Mouse (Mus musculus) kidney, postnatal 36 days (tissue): ENCODE results near the gene Ogfod3.

Source experiments
- DNase-seq, 2 experiments: peaks; one replicate each; pipeline ENCODE4 v3.0.0; 2021 to 2022; ENCODE audit warnings: mixed read lengths in 2 of 2

Gene Ogfod3

DNA sequence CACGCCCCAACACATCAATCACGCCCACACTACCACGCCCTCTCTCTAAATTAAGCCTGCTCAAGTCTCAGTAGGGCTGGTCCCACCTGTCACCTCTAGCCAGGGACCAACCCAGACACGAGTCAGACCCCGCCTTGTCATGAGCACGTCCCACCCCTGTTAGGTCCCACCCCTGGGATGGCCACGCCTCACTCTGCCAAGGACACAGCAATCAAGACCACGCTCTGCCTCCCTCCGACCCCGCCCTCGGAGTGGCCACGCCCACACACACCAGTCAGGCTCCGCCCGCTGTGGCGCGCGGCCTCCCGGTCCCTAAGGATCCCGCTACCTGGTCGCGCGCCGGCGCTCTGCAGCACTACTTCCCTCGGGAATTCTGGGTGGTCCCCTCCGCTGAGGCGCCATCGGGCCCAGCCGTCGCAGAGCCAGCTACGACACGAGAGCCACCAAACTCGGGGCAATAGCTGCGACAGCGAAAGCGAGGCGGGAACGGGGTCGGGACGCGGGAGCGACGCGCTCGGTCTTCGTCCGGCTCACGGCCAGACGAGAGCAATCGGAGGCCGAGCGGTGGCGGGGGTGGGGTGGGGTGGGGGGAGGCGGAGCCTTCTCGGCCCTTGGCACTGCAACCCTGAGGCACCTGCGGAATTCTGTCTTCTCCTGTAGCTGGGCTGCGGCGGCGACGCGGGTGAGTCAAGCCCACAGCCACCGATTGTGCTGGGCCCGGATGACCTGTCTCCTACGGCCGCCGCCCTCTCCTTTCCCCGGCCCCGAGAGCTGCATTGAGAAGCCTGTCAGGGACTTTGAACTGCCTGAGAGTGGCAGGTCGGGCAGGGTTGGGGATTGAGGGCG, at the start of gene Ogfod3, which contains the start of gene Hexdc:
Ogfod3 (minus strand) TSS at position 551 of the 846 bp plus-strand sequence.
Hexdc (plus strand) TSS at position 273 of the 846 bp plus-strand sequence.
- peak; percentile 97 to 99 for DNase-seq

GRCm38 (mm10) chr11:121250196-121250595, 45.7 kb upstream of the Ogfod3 start:
- no peak for DNase-seq

GRCm38 (mm10) chr11:121239669-121240068, 35.2 kb upstream of the Ogfod3 start:
- DNase-seq = no peak

- DNase-seq = peak; percentile 57 to 69
These were observed 33.0 kb upstream of the Ogfod3 start for GRCm38 (mm10) chr11:121237345-121238128.

DNA sequence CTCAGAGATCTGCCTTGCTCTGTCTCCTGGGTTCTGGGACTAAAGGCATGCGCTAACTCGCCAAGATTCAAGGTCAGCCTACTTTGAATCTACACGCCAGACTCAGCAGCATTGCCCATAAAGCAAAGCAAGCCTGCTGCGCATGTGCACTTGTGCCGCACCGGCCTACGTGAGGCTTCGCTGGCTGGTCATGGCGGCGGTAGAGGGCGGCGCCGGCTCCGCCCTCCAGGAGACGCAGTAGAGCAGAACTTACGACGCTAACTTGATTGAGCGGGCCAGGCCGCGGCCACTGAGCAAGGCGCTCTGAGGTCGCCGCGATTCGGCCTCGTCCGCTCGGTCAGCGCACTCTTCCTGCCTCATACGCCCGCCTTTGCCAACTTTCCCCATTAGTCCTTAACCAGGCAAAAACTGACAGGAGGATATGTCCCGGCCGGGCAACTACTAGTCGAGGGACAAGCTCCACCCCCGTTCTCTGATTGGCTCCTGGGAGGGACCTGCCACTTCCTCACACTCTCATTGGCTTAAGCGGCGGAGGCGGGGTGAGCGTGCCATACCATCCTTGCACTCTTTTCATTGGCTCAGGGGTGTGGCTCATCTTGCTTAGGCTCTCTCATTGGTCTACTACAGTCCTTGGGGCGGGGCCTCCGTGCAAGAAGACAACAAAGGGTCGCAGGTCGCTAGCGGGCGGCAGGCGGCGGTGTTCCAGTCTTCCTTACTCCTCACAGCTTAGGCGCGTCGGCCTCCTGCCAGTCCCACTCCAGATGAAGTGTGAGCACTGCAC, 32.2 kb upstream of the Ogfod3 start, which contains the start of gene Narf:
Narf (plus strand) TSS at position 690 of the 781 bp plus-strand sequence.
- DNase-seq = peak; percentile 99 to 100

DNA sequence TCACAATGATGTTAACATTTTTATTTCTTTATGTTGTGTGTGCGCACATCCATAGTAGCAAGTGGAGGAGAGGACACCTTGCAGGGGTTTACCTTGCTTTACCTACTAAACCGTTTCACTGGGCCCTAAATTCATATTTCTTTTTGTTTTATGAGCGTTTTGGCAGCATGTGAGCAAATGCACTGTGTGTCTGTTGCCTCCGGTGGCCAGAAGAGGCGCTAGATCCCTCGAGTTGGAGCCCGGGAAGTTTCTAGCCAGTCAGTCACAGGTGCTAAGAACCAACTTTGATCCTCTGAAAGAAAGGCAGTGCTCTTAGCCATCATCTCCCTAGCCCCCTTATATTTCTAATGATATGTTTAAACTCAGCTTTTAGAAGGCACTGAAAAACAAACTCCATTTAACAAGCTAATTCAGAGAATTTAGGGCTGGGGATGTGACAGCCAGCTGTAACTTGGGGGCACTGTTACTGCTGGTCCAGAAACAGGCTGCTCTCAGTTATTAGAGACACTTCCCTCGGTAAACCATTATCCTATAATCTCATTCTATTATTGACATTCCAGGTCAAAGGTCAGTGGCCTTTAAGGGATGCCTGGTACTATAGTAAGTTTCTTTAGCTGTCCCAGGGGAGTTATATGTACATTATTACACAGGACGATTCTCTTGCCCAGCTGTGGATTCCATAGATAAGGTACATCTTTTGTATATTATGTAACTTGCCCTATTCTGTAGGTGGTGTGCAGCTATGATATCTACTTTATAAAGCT, 31.1 kb upstream of the Ogfod3 start:
- DNase-seq = peak; percentile 29 to 73

DNA sequence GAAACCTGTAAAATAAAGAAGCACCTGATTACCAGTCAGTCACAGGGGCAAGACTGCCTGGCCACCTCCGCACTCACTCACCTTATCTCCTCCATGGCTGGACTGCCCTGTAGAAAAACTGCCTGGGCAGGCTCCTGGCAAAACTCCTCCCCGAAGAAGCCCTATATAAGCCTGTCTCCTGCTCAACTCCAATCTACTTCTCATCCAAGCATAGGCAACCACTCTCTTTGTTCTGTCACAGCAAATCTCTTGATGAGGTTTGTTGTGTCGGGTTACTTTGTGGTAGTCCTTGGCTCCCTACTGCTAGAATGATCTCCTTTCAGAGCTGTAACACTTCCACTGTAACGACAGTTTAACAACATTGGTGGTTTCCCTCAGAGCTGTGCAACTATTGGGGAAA, 28.2 kb upstream of the Ogfod3 start:
- DNase-seq = no peak

DNA sequence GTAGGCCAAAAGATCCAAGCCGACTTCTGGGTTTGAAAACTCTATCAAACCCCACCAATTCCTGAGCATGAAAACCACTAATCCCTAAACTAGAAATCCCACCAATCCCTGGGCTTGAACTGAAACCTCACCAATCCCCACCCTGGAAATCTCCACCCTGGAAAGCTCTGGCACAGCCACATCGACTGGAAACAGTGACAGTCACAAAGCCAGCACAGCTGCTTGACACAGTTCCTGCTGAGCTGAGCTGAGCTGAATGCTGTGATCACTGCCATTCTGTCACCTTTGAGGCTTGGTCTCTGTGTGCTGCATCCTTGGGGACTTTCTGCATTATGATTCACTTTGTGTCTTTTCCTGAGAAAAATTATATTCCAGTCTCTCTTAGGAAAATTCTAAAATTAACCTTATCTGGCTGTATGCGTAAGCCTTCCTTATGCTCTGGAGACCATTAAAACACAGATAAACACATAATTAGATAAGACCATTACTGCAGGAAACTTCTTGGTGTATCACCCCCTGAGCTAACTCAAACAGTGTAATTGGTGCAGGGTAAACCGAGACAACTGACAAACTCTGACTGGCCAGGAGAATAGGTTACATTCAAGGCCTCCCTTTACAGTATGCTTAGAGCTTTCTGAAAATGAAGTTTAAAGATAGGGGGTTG, 27.2 kb upstream of the Ogfod3 start:
- DNase-seq = peak in 1 of 2 experiments; percentile 29

DNA sequence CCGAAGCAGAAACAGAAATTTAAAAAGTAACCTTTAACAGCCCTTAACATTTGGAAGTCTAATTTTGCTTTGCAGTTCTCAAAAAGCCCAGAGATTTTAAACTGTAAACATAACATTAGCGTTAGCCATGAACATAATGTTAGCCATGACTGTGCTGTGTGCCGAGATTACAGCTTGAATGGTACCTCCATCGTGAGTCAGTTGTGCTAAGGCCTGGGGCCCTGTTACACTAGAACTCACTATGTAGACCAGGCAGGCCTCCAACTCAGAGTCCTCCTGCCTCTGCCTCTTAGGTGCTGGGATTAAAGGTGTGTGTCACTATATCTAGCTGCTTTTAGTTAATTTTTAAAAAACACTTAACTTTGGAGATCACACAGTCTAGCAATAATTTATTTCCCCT, 26.7 kb upstream of the Ogfod3 start:
- peak; percentile 69 to 70 for DNase-seq

GRCm38 (mm10) chr11:121229018-121229439, 24.5 kb upstream of the Ogfod3 start, which contains the start of gene Cybc1:
Gene Cybc1 (minus strand): TSS chr11:121229322.
- DNase-seq = peak; percentile 86 to 89

GRCm38 (mm10) chr11:121228129-121229017, 23.9 kb upstream of the Ogfod3 start:
- DNase-seq = no peak

GRCm38 (mm10) chr11:121221321-121222010, 17.0 kb upstream of the Ogfod3 start:
- no peak for DNase-seq

GRCm38 (mm10) chr11:121220771-121221170, 16.3 kb upstream of the Ogfod3 start:
- no peak for DNase-seq

GRCm38 (mm10) chr11:121219776-121220175, 15.3 kb upstream of the Ogfod3 start:
- no peak for DNase-seq

GRCm38 (mm10) chr11:121216831-121217230, 12.3 kb upstream of the Ogfod3 start:
- no peak for DNase-seq

DNA sequence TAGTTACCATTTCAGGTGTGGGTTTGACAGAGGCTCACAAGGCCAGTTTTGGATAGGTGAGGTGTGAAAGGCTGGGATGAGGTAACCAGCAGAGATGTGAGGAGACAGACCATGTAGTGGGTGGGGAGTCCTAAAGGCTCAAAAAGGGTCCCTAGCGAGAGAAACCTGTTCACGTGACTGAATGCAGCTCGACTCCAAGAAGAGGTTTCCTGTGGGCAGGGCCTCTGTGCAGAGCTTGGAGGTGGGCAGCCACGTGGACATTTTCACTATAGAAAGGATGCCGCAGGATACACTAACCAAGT, 701 bp downstream of the Ogfod3 start:
- DNase-seq = no peak

DNA sequence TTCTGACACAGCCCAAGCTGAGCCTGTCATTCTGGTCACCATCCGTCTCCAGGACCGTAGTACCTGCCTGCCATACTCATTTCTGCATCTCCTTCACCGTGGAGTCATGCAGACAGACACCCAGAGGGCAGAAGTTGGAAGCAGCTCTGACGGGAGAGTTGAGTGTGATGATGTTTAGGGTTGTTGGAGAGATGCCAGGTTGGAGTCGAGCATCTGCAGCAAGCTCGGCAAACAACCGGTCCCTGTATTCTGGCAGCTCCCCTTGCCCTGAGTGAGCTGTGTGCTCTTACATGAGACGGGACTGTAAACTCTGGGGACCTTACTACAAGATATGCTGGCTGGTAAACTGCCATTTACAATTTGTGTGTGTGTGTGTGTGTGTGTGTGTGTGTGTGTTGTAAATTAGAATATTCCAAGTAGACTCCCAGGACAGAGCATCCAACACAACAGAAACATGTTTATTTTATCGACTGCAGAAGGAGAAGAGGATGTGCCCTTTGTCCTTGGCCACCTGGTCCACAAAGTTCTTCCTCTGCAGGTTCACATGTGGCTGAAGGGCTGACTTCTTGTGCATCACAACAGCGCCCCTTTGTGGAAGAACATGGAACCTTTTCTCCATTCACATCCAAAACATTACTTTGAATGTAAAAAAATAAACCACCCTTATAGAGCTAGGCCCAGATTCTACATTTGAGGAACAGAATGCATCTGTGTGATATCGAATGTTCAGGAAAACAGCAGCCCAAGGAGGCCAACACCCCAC, 2.9 kb downstream of the Ogfod3 start:
- DNase-seq = peak; percentile 69 to 78

GRCm38 (mm10) chr11:121200781-121201180, 3.7 kb downstream of the Ogfod3 start:
- DNase-seq = peak; percentile 55 to 75

- no peak for DNase-seq
These were observed 4.7 kb downstream of the Ogfod3 start for GRCm38 (mm10) chr11:121199851-121200250.
